Mouse (Mus musculus) CH12.LX (cell line): ENCODE measurements around the gene Bsx.

ENCODE experiments used
- CTCF ChIP-seq, 2 experiments: IDR thresholded peaks in 1 of 2; conservative IDR thresholded peaks in 1 of 2; 2 replicates each; pipeline ENCODE4 v1.5.1; 2011 to 2012; ENCODE audit warnings: low read depth in 2 of 2, low read length in 2 of 2, improper control_type of control experiment in 1 of 2, inconsistent platforms in 1 of 2, mild to moderate bottlenecking in 1 of 2, moderate library complexity in 1 of 2
- HCFC1 ChIP-seq: IDR thresholded peaks from 2 replicates; pipeline ENCODE4 v1.6.1; 2012; ENCODE audit warnings: low read depth, mild to moderate bottlenecking, inconsistent platforms, low read length, improper control_type of control experiment
- KAT2A ChIP-seq: IDR thresholded peaks from 2 replicates; pipeline ENCODE4 v1.6.1; 2012; ENCODE audit warnings: low read length, improper control_type of control experiment, inconsistent platforms; ENCODE audit not compliant: insufficient replicate concordance
- MXI1 ChIP-seq: IDR thresholded peaks from 2 replicates; pipeline ENCODE4 v1.6.1; 2011; ENCODE audit warnings: mild to moderate bottlenecking, low read depth, low read length, improper control_type of control experiment
- POLR2A ChIP-seq: IDR thresholded peaks from 2 replicates; pipeline ENCODE4 v1.6.1; 2011; ENCODE audit warnings: low read depth, mild to moderate bottlenecking, improper control_type of control experiment, low read length
- ZC3H11A ChIP-seq: IDR thresholded peaks from 2 replicates; pipeline ENCODE4 v1.6.1; 2012; ENCODE audit warnings: low read depth, mild to moderate bottlenecking, inconsistent platforms, low read length, improper control_type of control experiment

- TF ChIP-seq CTCF (conservative IDR thresholded peaks at IDR 0.05 in 1 of 2, IDR thresholded peaks at IDR 0.05 in 1 of 2; ENCODE audit: low read depth in 2 of 2, low read length in 2 of 2) (no peak), HCFC1 (no peak), ZC3H11A (no peak), KAT2A (no peak), POLR2A (no peak), MXI1 (no peak)
Measured at GRCm38 (mm10) chr9:40871369-40872155, 2.4 kb upstream of the Bsx start.
